Mouse (Mus musculus) mesoderm, embryonic 11.5 days (tissue): ENCODE data around the gene Zfhx3.
A peak's percentile ranks its signal among the peaks of the same experiment; 100 is the strongest.

ENCODE experiments used
- DNase-seq: peaks from one replicate; pipeline ENCODE4 v3.0.0-alpha.2; 2012; ENCODE audit warnings: low read depth, low spot score

Gene Zfhx3

GRCm38 (mm10) chr8:108592028-108592724 lies 649.7 kb downstream of the Zfhx3 start:
- no peak for DNase-seq

GRCm38 (mm10) chr8:108592990-108593589 lies 650.6 kb downstream of the Zfhx3 start:
- no peak for DNase-seq

- no peak for DNase-seq
Observed at GRCm38 (mm10) chr8:108593891-108594290, 651.4 kb downstream of the Zfhx3 start.

DNA sequence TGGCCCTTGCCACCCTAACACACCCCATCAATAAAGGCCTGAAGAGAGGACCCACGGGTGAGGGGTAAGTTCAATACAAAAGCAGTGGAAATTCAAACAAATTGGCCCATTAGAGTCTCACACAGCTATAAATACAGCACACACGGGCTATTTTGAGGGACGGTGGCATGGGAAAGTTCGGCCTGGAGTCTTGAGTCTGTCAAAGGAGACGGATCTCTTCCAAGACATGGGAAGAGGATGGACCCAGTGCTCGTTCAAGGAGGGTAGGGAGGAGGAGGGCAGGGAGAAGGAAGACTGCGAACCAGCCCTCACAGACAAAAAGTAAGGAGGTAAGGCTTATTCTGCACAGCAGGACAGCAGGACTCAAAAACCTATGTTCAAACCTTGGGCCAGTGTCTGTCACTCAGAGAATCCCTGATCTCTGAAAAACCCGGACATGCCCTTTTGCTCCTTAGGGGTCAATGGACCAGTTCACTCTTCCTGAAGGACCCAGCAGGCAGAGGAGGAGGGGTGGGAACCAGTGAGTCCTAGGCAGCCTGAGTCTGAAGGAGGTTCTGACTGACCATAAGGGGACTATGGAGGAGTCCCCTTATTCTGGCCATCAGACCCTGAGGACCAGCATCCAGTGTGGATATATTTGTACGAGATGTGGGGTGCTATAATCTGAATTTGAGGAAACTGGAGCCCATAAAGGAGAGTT lies 652.1 kb downstream of the Zfhx3 start:
- no peak for DNase-seq

GRCm38 (mm10) chr8:108595061-108595419 lies 652.6 kb downstream of the Zfhx3 start:
- no peak for DNase-seq

GRCm38 (mm10) chr8:108595721-108596495 lies 653.5 kb downstream of the Zfhx3 start:
- no peak for DNase-seq

DNA sequence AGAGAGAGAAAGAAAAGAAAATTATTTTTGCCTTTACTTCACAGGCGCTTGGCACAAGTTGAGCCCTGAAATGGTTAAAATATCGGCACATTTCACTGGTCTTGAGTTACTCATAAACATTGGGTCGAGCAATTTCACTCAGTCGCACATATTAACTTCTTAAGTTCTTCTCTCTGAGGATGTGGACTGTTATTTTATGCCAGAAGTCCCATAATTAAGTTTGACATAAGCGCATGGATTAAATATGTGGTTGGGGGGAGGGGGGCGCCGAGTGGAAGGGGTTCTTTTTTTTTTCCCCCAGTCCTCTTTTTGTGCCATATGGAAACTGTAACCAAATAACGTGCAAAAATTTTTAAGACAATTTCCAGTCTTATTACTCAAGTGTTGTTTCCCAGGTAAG lies 656.6 kb downstream of the Zfhx3 start:
- DNase-seq = no peak

GRCm38 (mm10) chr8:108599558-108599957 lies 657.1 kb downstream of the Zfhx3 start:
- DNase-seq = no peak

DNA sequence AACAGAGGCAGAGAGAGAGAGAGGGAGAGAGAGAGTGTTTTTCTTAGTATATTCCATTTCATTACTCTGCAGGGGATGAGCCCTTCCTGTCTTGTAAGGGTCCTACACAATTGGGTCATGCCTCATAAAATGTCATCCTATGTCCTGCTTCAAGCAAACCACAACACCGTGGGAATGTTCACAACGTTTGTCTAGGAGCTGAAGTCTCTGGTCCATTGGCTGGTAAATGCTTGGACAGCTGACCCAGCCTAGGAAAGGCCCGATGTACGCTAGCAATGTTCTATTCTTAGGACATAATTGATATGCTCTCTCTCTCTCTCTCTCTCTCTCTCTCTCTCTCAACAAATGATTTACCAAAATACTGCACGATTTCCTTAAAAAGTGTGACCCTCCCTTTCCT lies 666.2 kb downstream of the Zfhx3 start:
- no peak for DNase-seq

DNA sequence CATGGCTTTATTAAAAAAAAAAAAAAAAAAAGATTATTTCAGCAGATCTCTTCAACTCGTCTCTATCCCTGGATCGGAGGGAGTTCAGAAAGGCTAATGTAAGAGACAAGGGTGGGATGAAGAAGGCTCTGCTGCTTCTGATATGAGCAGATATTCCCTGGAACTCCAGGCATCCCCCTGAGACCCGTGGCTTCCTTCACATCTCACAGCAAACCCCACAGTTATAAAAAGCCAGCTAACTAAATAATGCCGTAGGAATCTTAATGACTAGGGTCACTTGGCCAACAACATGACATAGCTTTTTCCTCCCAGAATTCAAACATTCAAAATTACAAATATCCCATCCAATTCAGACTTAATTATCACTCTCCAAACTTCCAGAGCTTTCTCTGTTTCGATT lies 666.7 kb downstream of the Zfhx3 start:
- no peak for DNase-seq

DNA sequence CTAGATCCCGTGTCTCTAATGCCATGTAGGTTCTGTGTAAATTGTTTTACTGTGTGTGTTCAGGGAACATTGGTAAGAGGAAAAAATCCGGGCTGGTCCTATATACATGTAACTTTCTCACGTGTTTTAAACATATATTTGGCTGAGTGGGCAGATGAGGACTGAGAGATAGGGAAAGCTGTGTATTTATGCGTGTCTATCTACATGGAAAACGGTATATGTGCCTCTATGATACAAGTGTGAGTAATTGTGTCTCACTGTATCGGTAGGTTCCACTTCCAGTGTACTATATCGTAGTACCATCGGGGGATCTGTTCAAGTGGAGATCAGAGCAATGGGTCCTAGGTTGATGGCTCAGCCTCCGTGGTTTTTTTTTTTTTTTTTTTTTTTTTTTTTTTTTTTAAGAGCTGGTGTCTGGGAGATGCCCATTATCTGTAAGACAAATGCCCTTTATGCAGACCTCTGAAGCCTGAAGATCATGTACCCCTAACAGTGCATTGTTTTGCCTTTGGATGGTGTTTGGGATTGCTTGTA lies 668.8 kb downstream of the Zfhx3 start:
- DNase-seq = no peak

- no peak for DNase-seq
Observed at GRCm38 (mm10) chr8:108611792-108612413, 669.5 kb downstream of the Zfhx3 start.

DNA sequence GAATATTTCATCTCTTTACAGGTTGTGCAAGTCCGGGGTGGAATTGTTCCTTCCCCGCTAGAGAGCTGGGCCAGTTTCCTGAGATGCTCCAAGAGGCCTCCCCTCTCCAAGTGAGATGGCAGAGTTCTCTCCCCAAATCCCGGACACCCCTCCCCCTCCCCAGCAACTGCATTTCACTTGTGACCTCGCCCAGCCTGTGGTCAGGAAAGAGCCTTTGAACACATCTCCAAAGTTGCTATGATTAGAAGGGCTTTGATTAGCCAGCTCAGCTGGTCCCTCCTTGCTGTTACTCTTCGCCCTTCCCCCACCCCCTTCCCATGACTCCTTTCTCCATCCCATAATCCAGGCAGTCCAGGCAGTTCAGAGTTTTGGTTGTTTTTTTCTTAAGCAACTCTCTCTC lies 670.4 kb downstream of the Zfhx3 start:
- no peak for DNase-seq

DNA sequence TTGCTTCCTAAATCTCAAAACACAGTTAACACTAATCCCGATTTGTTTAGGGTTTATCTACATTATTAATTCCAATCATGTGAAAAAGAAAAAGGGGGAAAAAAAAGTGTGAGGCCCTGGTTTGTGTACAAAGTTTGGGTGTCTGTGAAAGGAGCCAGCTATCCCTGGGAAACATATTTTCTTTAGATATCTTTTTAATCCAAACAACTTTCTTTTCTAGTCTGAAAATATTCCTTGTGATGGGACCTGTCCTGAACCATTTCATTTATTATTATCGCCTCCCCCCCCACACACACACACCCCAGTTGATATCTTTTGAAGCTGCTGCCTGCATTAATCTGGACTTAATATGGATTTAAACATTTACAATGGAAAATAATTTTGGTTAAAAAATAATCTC lies 670.8 kb downstream of the Zfhx3 start:
- DNase-seq = no peak

DNA sequence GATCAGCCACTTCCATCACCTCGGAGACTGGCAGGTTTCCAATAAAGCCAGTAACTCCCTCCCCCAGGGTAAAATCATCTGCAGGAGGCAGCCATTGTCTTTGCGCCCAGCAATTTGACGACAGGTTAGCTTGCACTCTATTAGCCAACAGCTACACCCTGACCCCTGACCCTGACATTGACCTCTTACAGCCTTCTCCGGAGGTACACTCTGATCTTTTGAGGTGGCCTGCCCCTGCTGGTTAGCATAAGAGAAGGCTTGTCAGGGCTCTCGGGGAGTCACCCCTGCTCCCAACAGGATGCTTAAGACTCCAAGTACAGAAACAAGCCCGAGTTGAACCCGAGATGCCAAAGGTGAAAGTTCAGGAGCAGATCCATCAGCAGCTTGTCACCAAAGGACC lies 678.9 kb downstream of the Zfhx3 start:
- peak; percentile 52 for DNase-seq

GRCm38 (mm10) chr8:108623660-108624059 lies 681.2 kb downstream of the Zfhx3 start:
- no peak for DNase-seq

GRCm38 (mm10) chr8:108625571-108626120 lies 683.2 kb downstream of the Zfhx3 start:
- no peak for DNase-seq

- DNase-seq = no peak
Observed at GRCm38 (mm10) chr8:108631069-108631468, 688.6 kb downstream of the Zfhx3 start.

DNA sequence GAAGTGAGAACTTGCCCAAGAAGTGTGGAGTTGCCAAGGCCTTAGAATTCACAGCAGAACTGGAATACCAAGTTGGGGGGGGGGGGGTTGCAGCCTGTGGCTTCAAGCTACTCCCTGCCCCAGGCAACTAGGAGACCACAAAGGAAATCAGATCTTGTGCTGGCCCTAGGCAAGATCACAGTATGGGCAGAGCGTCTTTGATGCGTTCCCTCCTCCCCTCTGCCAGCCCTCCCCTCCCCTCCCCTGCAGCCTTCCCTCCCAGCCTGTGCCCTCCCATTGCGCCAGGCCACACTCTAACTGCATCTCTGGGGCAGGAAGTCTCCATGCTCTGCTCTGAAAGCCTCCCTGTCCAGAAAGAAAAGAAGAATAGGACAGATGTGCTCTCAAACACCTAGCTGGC lies 691.8 kb downstream of the Zfhx3 start:
- DNase-seq = no peak

- DNase-seq = no peak
Observed at GRCm38 (mm10) chr8:108637887-108638286, 695.4 kb downstream of the Zfhx3 start.

DNA sequence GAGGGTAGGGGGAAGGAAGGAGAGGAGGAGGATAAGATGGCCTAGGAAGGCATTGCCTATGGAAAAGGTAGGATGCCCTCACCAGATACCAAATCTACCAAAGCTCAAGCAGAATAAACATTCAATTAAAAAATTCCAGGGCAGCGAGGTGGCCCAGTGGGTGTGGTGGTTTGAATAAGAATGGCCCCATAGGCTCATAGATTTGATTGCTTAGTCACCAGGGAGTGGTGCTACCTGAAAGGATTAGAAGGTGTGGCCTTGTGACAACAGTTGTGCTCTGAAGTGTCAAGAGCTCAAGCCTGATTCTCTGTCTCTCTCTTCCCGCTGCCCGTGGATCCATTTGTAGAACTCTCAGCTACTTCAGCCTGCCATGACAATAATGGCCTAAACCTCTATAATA lies 703.2 kb downstream of the Zfhx3 start:
- DNase-seq = no peak
